Mouse (Mus musculus): ENCODE data around the gene Gpr87. TPM values are rescaled to one million over a fixed set of nuclear protein-coding genes. Genes with fewer than 3 reads are reported as not detected.
A peak's percentile ranks its signal among the peaks of the same experiment; 100 is the strongest.

Gene Gpr87
- total RNA-seq (2022): not detected

DNA sequence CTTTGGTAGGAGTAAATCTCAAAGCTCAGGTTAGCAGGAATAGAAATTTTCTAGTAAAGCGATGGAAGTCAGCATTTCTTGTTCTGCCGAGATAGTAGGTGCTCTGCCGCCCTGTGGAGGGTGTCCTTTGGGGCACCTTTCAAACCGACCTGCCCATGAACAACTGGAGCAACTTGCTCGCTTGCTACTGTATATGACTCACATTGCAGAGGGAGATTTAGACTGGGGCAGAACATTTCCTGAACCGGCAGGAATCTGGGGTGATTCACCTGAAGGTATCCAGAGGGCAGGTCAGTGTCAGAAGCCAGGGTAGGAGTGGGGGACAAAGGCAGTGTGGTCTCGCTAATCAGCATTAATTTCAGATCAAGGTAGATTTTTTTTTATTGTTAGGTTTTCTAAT, at the start of gene Gpr87:
Gpr87 (minus strand) TSS at position 167 of the 400 bp plus-strand sequence.
- DNase-seq (ENCODE audit: low spot score in 2 of 2): no peak

DNA sequence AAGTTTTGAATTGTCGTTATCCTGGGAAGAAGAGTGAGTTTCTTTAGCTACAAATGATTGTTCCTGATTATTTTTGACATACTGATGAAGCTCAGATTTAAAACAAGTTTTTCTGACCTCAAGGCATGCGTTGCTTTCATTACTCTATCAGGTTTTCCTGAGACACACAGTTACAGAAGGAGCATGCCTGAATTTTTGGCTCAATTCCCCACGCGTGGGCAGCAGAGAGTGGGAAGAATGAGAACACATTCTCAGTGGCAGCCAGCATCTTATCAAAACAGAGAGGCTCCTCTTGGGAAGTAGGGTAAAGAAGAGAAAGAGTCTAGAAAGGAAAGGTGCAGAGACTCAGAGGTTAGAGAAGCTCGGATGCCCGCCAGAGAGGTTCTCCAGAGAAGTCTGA, 48.5 kb upstream of the Gpr87 start:
- DNase-seq (ENCODE audit: low spot score in 2 of 2): peak; percentile 69 to 79

DNA sequence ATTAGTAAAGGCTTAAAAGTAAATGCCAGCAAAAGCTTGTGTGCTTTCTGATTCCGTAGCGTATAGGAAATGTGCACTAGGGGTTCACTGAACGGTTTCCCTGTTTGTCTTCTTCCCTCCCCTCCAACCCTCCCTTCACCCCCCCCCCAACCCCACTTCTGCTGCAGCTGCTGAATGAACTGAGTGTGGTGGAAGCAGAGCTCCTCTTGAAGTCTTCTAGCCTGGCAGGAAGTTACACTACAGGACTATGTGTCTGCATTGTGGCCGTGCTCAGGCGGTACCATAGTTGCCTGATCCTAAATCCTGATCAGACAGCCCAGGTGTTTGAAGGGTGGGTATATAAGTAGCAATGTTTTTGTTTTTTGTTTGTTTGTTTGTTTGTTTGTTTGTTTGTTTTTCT, 40.0 kb upstream of the Gpr87 start:
- DNase-seq (ENCODE audit: low spot score in 2 of 2): no peak

DNA sequence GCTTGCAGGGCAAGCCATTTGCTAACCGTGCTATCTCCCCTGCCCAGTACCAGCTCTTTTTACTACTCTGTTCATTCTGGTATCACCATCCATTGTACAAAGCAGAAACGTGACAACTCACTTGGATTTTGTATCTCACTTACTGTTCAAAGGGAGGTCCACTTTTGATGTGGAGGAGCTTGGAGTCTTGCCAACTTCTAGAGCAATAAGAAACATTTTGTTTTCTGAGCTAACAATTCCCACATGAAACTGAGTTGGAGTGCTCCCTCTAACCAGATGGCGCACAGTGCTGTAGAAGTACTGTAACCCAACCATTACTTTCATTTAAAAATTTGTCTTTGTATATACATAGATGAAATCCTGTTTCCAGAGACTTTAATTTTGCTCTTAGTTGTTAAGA, 36.0 kb upstream of the Gpr87 start:
- peak in 1 of 2 experiments; percentile 43 for DNase-seq (ENCODE audit: low spot score in 2 of 2)

DNA sequence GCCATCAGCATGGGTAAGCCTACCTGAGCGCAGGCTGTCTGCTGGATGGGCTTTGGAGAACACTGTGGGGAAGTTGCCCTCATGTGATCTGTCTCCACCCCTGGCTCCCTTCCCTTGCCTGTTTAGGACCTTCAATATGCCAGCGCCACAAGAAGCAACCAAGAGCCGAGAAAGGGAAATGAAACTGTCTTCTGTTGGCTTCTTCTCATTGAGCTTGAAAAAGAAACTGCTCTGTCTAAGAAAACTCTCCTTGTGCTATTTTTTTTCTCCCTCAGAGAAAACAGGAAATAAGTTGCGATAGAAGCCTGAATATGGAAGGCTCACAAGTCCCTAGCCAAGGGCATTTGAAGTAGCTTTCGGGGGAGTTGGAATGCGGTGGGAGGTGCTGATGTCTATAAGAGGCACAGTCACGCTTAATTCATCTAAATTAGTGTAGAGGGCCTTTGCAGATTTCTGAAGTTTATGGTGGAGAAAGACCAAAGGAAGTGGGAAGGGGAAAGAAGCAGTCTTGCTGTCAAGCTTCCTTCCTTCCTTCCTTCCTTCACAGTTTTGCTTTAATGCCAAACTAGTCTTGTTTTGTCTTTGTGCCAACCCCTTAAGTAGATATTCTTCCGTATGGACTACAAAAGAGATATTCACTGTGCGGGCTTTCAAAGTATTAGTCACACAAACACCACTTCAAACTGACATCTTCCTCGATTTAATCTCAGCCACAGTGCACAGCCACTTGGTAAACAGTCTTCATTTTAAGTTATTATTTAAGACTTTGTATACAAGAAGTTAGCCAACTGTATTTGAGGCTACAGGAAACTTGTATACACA, 34.0 kb upstream of the Gpr87 start:
- no peak for DNase-seq (ENCODE audit: low spot score in 2 of 2)

DNA sequence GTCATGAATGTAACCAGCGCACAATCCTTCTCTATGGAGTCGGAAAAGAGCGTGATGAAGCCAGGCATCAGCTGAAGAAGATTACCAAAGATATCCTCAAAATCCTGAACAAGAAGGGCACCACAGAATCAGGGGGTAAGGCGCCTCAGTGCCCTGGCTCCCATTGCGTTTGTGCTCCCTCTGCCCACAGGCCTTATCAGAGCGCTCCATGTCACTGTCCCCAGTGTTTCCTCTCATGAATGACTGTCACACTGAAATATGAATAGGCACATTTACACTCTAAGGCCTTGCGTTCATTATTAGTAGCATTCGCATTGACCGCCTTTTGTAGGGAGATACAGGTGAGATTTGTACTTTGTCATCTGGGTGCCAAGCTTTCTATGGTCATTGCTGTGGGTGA, 32.8 kb upstream of the Gpr87 start:
- DNase-seq (ENCODE audit: low spot score in 2 of 2): no peak

DNA sequence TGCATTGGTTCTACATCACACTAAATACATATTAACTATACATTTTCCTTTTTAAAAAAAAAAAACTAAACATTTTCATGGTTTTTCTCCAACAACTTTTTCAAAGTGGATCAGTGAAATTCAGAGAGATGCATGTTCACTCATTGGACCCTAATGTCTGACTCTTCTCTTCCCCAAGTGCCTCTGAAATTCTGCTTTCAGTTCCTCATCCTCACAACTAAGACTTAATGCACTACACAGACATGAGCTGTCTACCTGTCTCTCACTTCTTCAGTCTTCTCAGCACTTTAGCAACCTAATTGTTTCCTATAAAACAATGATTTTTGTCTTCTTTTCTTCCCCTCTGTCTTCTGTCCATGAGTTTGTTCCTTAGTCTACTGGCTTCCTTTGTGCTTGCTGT, 30.5 kb upstream of the Gpr87 start:
- DNase-seq (ENCODE audit: low spot score in 2 of 2): no peak

DNA sequence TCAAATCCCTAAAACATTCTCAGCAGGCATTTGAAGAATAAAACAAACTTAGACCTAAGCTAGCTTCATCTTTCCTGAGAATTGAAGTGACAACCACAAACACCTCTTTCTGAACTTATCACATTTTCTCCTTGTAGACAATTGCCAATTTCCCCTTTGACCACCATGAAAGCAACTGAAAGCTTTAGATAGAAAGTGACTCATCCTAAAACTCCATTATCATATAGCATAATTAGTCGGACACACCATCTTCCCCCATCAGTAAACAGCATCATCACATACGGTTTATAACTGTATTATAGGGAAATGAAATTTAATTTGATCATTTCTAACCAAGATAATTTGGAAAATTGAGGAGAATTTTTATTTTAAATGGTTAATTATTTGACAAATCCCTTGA, 27.4 kb upstream of the Gpr87 start:
- DNase-seq (ENCODE audit: low spot score in 2 of 2): no peak

DNA sequence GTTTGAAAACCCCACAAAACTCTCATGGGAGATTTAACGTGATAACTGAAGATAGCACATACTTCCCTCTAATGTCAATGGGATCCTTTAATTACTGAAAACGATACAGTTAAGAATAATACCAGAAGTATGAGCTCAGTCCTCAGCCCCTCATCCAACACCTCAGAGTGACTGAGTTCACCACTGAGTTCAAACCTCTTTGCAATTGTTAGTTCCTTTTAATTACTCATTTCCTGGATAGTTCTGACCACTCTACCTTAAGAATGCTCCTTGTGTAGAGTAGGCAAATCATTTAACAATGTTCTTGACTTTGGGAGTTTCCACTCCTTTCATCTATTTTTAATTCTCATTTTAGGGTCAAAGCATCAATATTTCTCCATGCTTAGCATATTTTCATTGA, 24.4 kb upstream of the Gpr87 start:
- DNase-seq (ENCODE audit: low spot score in 2 of 2): no peak

DNA sequence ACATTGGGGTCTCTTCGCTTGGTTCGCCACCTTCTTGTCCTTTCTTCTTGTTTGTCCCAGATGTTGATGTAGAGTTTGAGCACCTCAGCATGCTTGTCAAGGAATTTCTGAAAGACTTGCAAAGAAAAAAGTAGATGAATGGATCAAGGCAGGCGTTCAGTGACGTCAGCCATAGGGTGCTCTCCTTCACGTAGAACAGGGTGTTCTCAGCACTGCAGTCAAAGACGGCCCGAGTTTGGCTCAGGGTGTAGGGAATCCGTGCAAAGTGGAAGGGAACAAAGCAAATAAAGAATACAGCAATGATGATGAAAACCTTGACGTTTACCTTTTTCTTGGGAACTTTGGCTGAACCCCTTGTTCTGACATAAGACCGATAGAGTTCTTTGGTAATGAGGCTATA, 22.3 kb upstream of the Gpr87 start:
- no peak for DNase-seq (ENCODE audit: low spot score in 2 of 2)

DNA sequence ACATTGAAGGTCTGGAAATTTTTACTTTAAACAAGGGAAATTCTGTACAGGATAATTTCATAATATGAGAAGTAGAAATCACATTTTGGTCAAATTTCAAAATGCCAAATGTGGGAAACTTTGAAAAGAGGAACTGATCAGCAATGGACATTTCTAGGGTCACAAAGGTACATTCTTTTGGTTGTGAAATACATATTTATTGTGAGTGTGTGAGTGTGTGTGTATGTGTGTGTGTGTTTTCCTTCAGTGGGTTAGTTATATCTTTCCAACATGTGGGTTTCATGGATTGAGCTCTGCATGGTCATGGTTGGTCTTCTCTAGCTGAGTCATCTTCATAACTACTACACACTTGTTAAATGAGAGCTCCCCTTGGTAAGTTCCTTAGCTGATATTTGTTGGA, 17.5 kb upstream of the Gpr87 start:
- no peak for DNase-seq (ENCODE audit: low spot score in 2 of 2)

DNA sequence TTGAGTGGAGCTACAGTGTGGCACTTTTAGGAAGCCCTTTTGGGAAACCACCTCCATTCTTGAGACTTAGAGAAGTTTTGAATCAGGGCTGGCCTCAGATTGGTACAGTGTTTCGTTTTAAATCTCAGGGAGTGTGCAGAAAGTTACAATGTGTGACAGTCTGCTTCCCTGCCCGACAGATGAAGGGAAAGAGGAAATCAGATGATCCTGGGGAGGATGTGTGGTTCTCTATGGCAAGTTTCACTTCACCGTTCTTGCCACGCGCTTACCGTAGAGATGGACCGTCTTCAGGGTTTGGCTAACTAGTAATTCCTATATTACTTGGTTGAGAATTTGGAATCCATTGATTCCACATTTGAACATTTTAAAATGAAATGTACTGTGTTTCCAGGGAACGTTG, 16.9 kb upstream of the Gpr87 start:
- no peak for DNase-seq (ENCODE audit: low spot score in 2 of 2)

DNA sequence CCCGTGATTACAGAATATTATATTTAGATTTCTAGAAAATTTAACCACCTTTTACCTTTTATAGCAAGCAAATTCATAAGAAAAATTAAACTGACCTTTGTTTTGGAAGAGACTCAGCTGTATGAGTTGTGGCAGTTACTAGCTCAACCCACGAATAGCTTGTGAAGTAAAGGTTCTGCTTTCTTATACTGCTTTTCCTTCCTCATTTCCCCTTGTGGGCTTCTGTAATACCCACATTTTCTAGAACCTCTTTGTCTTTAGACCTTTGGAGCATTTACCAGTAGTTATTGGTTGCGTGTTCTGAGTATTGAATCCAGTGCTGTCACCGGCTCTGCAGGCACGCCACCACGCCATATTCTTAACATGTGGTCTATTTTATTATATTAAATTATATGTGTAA, 15.8 kb upstream of the Gpr87 start, which contains the start of gene P2ry13:
P2ry13 (minus strand) TSS at position 156 of the 400 bp plus-strand sequence.
- no peak for DNase-seq (ENCODE audit: low spot score in 2 of 2)

DNA sequence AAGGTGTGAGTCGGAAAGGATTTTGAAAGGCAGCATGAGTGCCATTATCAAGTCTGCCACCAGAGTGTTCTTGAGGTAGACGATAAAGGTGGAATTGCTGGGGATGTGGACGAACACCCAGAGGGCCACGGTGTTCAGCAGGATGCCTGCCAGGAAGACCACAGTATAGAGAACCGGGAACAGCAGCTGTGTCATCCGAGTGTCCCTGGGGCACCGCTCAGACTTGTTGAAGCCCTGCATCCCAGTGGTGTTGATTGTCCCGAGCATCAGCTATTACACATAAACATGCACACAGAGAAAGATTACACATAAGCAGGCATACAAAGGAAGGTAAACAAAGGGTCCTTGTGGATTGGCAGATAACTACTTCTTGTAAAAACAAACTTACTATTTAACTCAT, 15.2 kb upstream of the Gpr87 start:
- no peak for DNase-seq (ENCODE audit: low spot score in 2 of 2)

DNA sequence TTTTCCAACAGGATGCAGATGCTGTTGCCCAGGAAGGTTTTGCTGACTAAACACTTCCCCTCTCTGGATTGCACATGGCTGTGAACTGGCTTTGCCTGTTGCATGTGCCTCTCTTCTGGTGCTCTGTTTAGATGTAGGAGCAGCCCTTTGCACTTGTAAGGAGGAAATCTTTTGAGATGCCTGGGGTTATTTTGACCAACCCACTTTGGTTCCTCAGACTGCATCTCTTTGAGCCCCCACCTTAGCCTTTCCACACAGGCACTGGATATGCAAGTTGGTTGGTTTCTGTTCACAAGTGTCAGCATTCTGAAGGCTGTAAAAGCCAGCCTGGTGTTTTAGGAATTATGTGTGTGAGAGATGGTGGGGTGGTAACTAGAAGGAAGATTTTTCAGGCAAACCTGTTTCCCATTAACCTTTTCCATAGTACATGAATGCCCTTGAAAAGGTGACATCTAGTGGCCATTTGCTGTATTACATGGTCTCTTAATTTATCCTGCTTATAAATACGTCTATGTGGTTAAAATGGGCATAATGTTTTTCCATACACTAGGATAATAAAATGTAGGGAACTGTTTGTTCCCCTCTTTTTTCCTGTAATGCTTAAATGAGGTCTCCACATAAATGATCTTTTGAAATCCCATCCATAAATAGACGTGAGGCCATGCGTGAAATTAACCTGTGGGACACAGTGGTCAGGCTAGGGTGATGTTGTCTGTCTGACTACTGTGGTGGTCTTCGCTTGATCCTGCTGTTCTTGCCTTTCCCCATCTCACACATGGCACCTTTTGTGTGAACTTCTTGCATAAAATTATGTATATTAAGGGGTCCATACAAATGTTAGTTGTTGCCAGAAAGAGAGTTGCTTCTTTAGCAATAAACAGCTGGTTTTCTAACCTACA, 14.0 kb upstream of the Gpr87 start:
- DNase-seq (ENCODE audit: low spot score in 2 of 2): no peak

DNA sequence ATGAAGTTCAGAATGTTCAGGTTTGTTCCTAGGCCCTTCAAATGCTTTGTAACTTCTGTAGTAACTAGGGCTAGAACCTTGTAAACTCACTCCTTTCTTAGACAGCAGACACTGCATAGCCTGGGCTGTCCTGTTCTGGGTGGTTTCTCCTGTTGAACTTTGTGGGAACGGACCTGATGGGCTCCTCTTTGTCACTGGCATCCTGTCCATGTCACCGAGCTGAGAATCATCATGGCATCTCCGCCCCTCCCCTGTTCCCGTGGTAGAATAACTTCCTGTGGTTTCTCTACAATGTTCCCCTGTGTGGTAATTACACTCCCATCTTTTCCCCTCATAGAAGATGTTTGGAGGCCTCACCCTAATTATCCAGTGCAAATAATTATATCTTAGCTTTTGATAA, 11.0 kb upstream of the Gpr87 start:
- no peak for DNase-seq (ENCODE audit: low spot score in 2 of 2)

DNA sequence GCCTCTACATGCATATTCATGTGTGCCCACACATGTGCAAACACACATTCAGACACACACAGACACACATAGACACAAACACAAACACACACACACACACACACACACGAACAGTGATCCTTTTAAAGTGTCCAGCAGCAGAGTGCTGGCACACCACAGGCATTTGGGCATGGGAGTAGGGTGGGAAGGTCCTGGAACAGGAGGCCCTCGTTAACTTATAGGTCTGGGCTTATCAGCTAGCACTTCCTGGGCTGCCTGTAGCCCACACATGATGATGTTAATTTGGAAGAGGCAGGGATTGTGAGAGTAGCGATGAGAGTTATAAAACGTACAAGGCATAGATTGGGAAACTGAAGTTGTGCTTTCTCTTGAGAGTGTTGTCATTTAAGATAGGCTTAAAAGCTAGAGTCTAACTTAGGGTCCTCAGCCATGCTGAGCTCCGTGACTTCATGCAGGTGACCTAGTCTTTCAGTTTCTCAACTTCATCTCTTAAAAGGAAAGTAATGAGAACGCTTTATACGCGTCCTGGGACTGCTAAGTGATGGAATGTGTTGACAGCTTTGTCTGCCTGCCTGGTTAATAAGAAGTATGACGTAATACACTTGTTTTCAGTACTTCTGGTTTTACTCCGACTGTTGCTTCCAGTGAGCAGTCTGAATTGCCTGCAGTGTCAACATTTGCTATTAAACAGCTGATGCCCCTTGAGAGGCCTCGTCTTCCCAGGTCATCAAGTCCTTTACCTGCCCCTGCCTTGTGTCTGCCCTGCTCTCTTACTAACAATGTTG, 10.0 kb upstream of the Gpr87 start:
- no peak for DNase-seq (ENCODE audit: low spot score in 2 of 2)

DNA sequence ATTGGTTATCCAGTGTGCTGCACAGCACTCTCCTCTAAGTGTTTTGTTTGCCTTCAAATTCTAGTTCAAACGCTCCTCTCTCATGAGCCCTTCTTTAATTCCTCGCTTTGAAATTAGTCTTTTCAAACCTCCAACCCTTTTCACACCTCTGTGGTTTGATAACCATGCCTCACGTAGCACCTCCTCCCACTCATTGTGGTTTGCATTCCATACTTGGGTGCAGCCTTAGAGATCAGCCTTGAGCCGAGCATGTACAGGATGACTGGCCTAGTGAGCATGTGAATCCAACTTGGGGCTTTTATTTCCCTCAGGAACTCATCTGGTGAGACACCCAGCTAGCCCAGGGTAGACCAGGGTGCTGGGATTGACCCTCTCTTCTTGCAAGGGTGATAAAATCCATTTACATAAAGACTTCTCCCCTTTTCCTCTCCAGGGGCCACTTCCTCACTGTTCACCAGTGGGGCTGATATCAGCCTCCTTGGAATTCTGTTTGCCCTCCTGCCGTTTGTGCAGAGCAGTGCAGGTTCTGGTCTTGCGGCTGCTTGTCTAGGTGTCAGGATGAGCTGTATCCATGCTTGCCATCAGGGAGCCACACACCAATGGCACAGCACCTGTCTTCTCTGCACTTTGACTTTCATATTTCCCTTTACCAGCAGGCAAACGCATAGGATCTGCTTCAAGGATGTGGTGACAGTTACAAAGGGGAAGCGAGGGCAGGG, 9.1 kb upstream of the Gpr87 start:
- DNase-seq (ENCODE audit: low spot score in 2 of 2): no peak

DNA sequence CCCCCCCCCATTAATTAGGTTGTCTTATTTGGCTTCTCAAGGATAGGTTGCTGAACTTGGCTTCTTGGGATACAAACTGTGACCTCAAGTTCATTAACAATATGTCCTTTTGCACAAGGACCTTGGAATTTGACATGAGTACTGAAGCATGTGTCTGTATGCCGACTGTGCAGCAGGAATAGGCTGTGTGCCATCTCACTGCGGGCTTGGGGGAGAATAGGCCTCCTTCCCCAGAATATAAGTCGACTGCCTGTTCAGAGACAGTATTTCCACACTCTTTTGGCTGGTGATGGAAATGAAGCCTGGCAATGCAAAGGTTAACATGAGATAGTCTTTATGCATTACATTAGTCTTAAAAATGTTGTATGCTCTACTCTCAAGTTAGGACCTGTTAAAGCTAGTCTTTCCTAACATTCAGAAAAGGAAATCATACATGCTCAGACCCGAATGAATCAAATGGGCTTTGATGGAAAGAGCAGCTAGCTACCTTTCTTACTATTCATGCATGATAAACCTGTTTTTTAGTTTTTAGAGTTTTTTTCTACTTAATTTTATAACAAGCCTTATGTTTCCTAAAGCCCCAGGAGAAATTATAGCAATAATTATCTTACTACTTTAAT, 2.5 kb upstream of the Gpr87 start:
- no peak for DNase-seq (ENCODE audit: low spot score in 2 of 2)

DNA sequence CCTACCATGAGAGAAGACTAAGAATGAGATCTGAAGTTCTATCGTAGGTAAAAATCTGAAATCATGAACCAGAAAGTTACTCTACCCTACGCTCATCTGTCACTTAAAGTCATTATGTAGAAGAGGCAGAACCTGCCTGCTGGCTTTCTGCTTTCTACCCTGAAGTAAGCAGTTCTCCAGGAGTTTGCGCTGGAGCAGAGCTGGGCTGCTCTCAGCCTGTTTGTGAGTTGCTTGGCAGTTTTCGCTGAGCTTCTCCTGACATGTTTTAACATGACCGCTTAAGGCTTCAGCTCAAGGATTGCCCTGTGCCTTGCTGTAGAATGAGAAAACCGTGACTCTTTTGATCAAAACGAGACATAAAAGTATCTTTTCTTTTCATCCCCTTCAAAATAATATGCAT, 805 bp downstream of the Gpr87 start:
- no peak for DNase-seq (ENCODE audit: low spot score in 2 of 2)

DNA sequence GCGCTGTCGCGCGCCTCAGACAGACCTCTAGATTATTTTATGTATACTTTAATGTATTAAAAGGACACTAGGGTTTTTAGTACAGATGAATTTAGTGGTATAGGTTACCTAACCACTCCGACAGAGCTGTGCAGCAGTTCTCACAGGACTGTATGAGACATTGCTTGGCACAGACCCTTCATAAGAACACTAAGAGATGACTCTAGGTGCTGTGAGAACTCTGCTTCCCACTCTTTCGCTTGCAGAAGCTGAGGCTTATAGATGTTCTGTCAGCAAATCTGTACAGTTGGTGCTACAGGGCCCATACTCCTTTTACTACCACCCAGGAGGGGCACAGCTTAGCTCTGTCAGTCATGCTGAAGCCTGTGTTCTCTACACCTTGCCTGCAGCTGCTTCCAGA, 3.2 kb downstream of the Gpr87 start:
- DNase-seq (ENCODE audit: low spot score in 2 of 2): no peak

All from left cerebral cortex, adult 8-10 months (tissue).